Mouse (Mus musculus): ENCODE data around the gene Rgs9.
"Not testable (repeated sequence)": the region's sequence is repeated elsewhere in the genome, so short reads cannot be mapped to it uniquely, and the experiment has no call there.

Rgs9 gene

DNA sequence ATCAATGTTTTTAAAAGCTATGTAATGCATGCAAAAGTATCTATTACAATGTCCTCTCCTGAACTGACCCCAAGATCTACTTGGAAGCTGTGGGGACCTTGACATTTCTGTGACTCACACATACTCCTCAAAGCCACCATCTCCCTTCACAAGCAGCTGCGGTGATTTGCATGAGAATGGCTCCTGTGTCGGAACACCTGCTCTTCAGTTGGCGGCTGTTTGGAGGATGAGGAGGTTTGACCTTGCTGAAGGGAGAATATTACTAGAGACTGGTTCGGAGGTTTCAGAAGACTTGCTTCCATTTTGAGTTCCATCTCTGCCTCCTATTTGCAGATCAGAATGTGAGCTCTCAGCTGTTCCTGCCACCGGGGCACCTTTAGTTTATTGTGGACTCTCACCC lies 7.8 kb upstream of the Rgs9 start:
- DNase-seq (ENCODE audit: low spot score) = no peak

DNA sequence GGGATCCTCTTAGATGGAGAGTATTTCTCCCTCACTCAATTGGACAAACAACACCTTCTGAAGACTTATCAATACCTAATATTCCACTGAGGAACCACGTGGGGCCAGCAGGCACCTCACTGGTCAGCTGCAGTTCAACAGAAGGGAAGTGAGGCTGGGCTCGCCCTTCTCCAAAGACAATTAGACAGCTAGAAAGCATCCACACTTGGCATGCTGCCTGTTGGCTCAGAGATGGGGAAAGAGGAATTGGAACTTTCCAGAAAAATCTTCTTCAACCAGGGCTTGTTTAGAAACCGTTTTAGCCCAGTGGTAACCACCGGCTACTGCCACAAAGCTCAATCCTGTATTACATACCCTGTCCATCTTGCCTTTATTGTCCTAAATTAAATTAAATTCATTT lies 4.4 kb upstream of the Rgs9 start:
- DNase-seq (ENCODE audit: low spot score) = no peak

DNA sequence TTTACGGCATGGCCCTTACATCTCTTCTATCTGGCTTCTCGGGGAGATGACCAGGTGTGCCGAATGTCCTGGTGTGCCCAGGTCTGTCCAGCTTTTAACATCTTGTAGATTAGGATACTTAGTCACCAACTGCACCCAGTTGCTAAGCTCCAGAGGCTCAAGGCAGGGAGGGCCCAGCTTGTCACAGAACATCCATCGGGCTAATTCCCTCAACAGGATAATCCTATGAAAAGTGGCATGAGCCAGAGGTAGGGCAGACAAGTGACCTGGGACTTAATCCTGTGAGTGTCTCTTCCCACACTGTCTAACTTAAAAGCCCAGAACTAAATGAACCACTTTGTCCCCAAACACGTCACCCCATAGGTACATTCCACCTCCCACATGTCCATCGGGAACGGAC lies 898 bp downstream of the Rgs9 start:
- no peak for DNase-seq (ENCODE audit: low spot score)

DNA sequence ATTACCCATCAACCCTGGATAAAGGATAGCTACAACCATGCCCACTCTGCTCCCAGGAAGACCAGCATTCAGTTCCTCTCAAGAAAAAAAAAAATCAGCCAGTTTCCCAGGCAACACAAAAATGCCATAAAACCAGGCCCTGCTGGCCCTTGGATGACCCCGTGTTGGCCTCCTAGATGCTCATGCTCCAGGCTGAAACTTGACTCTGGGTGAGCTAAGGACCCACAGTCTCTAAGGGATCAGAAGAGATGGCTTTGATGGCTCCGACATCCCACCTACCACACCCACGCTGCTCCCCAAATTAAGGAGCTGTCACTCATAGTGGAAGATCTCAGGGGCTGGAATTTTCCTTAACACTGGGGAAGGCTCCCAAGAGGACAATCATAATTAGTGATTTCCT lies 5.9 kb downstream of the Rgs9 start:
- DNase-seq (ENCODE audit: low spot score) = no peak

DNA sequence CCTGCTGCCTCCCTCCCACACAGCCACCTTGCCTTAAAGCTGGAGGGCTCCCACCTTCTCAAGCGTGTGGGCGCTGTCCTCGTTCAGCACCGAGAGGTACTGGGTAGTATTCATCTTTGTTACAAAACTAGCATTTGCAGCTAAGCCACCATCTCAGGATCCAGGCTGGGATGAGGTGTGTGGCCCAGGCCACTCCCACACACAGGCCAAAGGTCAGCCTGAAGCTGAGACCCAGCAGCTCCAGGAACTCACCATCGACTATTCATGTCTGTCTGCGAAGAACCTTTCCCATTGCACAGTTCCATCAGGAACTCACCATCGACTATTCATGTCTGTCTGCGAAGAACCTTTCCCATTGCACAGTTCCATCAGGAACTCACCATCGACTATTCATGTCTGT lies 8.6 kb downstream of the Rgs9 start:
- DNase-seq (ENCODE audit: low spot score) = not testable (repeated sequence)

DNA sequence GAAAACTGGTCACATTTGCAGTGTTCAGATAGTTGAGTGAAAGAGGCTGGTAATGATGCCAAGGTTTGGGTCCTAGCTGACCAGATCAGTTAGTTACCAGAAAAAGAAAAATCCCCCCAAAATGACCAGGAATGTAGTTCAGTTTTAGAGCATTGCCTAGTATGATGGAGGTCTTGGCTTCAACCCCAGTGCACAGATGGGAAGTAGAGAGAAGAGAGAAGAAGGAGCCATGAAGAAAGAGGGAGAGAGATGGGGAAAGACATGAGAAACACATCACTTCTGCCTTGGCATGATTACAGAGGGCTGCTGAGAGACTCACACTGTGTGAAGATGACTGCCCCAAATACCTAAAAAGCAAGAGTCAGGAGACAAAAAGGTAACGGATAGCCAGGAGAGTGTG lies 13.1 kb downstream of the Rgs9 start:
- DNase-seq (ENCODE audit: low spot score) = no peak

DNA sequence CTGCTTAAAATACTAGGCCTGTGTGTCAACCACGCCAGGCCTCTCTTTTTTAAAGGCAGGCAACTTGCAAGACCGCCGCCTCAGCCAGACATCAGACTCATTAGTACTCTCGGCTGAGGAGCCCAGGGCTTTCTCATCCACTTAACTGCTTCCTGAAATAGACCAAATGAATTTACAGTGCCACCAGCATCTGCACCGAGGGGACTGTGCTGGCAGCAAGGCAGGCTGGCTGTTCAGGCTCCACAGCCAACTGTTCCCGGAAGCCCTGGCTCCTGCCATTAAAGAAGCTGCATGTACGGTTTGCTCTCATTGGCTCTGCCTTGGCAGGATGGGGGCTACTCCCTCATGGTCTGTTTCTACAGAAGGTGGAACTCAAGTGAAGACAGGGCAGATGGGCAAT lies 19.7 kb downstream of the Rgs9 start:
- DNase-seq (ENCODE audit: low spot score) = no peak

DNA sequence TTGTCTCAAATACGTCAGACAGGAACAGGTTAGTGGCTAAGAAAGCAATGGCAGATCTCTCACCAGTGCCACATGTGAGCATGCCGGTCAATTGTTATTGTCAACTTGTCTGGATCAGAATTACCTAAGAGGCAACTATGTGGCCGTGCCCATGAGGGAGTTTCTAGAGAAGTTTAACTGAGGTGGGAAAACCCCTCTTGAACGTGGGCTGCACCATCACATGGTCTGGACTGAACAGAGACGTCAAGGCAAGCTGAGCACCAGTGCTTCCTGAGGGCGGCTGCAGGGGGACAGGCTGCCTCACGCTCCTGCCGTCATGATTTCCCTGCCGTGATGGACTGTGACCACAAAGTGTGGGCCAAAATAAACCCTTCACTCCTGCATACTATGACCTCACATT lies 26.5 kb downstream of the Rgs9 start:
- no peak for DNase-seq (ENCODE audit: low spot score)

DNA sequence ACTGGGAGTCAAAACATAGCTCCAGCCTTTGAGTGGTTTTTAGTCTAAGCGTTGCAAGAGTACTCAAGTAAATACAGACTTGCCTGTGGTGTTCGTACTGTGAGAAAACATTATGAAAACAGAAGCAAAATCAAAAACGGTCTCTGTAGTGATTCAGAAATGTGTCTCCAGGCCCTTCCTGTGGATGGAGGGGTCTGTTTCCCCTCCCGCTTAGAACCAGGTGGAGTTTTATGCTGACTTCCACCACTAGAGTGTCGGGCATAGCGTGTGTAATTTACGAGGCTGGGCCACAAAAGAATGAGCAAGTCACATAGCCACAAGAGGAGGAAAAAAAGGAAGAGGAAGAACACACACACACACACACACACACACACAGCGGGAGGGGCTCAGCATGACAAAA lies 27.6 kb downstream of the Rgs9 start:
- DNase-seq (ENCODE audit: low spot score) = no peak

DNA sequence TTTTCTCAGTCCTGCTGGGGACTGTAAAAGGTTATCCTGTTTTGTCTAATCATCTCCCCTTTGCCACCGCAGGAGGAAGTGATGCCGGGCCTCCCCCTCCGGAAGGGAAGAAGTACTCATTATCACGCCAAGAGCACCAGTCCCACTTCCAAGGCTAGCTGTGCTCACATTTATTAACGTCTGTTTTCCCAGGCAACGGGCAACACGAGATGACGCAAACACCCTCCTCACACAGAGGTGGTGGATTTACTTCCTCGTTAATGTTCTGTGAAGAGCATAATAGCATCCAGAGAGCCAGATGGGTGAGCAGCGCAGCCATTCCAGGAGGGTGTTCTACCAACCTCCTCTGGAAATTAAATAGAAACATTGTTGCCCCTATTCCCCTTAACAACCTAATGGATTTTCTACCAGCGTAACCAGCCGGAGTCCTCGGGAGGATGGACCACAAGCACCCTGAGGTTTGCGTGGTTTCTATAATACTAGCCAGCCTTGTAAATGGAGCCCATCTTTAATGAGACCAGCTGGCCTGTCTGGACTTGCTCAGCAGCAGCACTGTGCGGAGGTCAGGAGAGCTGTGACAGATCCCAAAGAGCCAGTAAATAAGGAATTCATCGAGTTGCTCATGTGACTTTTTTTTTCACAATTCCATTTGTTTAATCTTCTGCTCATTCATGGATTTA lies 28.1 kb downstream of the Rgs9 start:
- DNase-seq (ENCODE audit: low spot score) = no peak

DNA sequence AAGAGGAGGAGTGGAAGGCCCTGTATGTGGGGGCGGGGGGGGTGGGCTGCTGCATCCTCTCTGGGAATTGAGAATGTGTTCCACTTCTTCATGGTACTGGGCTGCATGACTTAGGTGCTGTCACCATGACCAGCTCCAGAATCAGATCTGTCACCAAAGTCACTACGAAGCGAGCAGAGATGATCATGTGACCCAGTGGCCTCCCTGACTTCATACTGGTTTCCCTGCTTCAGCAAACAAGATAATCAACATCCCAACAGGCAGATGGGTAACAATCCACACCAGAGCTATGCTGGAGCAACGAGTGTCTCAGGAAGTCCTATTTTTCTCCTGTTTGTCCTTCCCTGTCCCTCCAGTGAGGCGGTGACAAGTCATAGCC lies 28.7 kb downstream of the Rgs9 start:
- DNase-seq (ENCODE audit: low spot score) = no peak

DNA sequence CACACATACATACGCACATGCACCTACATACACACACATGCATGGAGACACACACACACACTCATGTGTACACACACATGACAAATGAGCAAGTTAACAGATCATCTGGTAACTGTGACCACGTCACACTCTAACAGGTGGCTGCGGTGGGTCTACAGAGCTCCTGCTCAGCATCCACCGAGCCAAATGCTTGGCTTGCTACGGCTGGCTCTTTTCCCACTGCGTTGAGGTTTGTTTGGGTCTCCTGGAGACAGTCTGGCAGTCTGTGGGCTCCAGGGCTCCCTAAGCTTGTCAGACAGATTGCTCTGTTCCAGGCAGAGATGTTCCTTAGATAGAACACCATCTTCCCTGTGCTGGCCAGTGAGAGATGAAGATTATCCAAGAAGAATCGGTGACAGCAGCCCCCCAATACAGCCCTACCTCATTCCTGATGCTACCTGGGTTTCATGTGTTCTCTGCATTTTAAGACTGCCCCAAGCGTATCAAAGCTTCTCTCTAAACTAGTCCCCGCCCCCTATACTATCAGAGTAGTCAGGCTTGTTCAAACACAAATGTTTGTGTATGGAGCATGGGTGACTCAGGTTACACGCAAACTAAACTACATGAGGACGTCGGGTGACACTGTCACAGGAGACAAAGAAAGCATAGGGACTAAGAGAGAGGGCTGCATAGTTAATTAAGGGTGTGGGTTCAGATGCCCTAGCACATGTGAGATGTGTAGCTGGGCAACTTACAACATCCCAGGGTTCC lies 31.6 kb downstream of the Rgs9 start:
- no peak for DNase-seq (ENCODE audit: low spot score)

DNA sequence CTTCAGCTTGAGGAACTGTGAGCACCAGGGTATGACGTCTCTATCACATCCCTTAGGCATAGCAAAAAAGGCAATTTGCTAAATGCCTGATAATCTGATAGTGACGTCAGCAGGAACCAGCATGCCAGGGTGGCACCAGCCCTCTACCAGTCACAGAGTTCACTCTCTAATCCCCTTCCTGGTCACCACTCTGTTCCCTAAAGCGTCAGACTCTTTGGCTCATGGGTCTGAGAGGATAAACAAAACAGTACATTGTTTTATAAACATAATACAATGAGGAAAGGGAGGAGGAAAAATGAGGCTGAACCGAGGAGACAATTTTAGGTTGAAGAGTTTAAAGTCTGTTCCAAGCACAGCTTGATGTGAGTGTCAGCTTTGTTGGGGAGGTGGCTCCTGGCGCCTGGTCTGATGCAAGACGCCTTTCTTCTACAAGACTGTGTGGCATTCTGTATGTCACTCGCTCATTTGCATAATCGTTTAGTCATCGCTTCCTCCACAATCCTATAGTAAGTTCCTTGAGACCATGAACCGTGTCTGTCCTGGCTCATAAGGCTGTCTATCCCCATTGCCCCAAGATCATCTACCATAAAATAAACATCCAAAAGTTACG lies 33.7 kb downstream of the Rgs9 start:
- DNase-seq (ENCODE audit: low spot score) = no peak

DNA sequence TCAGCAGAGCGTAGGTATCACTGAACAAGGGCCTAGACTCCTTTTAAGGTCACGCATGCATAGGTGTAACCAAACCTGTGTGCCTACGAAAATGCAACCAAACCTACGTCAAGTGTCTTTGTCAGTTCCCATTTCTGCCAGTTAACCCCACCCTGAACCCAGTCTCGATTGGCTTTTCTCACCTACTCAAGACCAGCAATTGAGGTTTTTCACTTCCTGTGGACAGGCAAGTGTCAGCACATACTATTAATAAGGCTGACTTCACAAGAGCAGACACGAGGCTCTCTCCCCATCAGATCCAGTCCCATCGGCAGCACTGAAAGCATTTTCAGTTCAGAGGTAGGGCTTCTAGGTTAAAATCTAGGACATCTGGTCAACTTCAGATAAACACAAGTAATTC lies 37.4 kb downstream of the Rgs9 start:
- DNase-seq (ENCODE audit: low spot score) = no peak

DNA sequence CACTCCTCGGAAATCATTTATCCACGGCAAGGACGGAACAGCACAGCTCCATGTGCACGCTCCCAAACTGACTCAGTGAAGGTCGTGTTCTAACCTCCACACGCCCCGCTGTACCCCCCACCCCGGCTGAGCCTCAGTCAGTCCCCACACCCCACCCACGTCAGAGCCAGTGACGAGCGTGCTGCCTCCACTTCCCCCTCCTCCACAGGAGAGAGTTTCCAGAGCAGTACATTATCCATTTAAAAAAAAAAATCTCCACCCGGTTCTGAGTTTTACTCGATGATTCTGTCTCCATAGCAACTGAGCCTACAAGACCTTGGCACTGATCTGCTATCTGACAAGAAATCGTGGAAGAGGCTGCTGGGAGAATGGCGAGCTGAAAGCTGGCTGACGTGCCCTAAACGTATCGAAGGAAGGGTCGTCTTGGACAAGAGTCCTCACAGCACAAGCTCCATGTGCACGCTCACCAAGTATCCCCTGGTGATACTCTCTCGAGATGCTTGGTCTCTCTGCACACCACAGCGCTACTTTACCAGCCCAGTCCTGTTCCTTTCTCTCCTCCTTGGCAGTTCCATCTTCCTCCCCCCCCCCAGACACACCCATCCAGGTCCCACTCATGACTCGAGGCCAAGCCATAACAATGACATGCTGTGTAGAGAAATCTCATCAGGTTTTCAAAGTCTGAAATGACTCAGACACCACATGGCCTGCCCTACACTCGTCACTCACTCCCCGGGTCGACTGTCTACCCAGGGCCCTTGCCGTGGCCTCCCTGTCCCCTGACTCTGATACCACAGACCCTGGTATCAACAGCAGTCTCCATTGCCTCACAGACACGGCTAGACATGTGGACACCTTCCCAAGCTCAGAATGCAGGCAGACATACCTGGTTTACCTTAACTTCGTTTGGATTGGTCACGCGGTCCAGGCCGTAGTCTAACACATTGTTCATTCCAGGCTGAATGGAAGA lies 38.7 kb downstream of the Rgs9 start:
- peak; percentile 36 for DNase-seq (ENCODE audit: low spot score)

DNA sequence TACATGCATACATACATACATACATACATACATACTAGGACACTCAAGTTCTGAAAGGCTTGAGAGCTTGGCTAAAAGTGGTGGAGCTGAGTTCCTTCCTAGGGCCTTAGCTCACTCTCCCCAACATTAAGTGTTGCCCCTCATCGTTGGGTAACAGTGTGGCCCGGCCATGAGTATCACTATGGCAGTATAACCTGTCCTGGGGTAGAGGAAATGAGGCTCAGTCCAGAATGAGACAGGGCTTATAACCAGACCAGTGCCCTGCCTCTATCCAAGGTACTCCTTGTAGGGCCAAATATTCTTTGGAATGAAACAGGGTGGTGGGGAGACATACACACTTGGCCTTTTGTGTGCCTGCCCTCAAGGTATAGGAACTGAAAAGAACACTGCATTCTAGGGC lies 40.1 kb downstream of the Rgs9 start:
- DNase-seq (ENCODE audit: low spot score) = no peak

DNA sequence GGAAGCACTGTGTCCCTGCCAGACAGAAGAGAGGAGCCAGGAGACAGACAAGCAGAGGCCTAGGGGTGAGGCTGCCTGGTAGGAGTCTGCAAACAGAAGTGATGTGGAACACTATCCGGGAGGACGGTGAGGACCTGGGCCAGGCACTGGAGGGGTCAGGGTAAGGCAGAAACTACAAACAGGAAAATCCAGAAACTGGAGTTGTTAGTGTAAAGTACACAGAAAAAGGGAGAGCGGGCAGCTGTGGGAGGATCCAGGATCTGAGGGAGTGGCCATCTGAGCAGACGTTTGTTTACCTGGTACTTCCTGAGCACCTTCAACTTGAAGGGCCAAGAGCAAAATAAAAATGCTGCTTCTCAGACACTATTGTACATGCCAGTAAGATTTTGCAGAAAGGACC lies 42.9 kb downstream of the Rgs9 start:
- no peak for DNase-seq (ENCODE audit: low spot score)

DNA sequence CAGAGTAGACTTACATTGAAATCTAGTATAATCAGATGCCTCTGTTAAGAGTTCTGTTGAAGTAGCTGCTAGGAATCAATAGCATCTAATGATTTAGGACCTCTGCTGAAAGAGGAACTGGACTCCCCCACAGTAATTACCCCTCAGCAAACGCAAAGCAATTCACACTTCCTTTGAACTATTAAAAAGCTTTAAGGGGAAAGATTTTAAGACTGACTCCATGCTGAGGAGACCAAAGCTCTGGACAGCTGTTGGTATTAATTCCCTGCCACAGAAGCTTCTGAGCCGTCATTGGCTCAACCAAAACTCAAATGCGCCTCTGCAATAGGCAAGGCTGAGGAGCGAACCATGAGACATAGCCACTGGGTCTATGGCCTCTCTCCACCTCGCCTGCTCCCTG lies 45.4 kb downstream of the Rgs9 start:
- DNase-seq (ENCODE audit: low spot score) = no peak

DNA sequence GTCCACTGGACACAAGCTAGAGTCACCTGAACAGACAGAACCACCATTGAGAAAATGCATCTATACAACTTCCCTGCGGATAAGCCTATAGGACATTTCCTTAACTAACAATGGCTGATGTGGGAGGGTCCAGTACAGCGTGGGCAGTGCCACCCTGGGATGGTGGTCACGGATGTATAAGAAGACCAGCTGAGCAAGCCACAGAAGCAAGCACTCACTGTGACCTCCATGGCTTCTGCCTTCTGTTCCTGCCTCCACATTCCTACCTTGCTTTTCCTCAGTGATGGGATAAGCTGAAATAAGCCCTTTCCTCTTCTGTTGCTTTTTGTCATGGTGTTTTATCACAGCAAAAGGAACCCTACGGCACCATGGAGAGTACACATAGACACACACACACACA lies 47.4 kb downstream of the Rgs9 start:
- no peak for DNase-seq (ENCODE audit: low spot score)

DNA sequence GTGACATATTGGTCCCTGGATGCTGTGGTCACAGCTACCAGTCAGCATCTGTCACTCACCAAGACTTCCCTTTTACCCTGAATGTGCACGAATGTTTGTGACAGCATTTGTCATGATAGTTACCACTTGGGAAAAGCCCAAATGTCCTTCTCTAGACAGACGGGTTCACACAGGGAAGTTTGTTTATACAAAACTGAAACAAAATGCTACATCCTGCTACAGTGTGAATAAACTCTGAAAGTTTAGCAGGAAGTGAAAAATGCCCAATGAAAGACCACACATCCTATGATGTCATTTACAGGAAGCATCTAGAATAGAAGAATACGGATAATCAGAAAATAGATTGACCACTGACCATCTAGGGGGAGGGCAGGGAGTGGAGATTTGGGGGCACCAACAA lies 51.0 kb downstream of the Rgs9 start:
- DNase-seq (ENCODE audit: low spot score) = no peak

DNA sequence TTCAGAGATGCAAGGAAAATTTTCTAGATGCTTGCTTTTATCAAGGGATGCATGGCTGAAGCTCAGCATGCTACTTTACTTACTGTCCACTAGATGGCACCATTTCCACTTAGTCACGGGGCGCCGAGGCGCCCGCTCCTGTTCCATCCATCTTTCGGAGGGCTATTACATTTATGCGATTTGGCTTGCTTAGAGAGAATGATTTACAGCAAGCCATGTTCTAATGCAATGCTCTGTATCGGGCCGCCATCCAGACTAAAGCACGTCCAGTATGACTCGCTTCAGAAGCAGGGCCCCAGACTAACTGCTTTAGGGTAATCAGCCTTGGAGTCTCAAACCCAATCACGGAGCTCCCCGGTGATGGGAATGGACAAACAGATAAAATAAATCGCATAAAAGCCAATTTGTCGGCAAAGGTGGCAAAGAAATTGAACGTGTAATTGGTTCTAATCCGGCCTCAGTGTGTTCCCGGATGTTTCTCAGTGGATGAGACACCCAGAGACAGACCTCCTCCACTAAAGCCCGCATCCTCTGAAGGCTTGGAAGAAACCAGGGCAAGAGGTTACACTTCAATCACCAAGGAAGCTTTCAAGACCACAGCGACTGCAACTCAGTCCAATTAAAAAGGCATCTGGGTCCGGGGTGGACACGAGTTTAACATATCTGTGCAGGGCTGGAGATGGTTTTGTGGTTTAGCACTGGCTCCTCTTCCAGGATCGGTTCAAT lies 53.1 kb downstream of the Rgs9 start:
- DNase-seq (ENCODE audit: low spot score) = no peak

DNA sequence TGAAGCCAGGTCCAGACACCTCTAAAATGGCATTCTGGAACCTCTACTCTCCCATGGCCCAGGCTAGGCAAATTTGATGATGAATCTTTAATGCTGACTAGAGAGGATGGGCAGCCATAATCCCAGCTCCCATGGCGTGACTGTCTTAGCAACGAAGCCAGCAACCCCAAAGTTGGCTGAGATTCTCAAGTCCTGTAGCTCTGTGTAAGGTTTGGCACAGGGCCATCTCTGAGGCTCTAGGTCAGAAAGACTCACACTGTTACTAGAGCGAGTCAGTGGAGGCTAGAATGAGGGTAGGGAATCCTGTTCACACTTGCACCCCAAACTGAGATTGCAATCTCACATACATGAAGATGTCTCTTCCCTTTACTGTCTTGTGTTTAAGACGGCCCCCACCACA lies 57.8 kb downstream of the Rgs9 start:
- DNase-seq (ENCODE audit: low spot score) = no peak
